Mouse (Mus musculus): Measurements from ENCODE around the gene Gm10840. TPM values are rescaled to one million over a fixed set of nuclear protein-coding genes. Genes with fewer than 3 reads are reported as not detected.
A peak's percentile ranks its signal among the peaks of the same experiment; 100 is the strongest.

The Gm10840 gene
- polyA plus RNA-seq, 1 experiment from 2014 or later, result not detected

- WGBS, result 47% methylated on average over 8 of the region's 8 CpGs
- peak; percentile 79 for ATAC-seq
- H3K4me3 ChIP-seq (ENCODE audit: low read length), result no peak overlapping the region
- H3K27me3 ChIP-seq (replicated peaks; ENCODE audit: control insufficient read depth, insufficient read depth, low read length), result no peaks in the 10 kb centered on the region
- H3K9me3 ChIP-seq (ENCODE audit: control insufficient read depth, low read length), result no peaks in the 10 kb centered on the region
- H3K27ac ChIP-seq (ENCODE audit: low read length), result peak overlapping the region; percentile 69
- H3K4me2 ChIP-seq (ENCODE audit: low read depth, low read length), result no peak overlapping the region; the same call in 1 of the 2 replicates
- no peaks in the 10 kb centered on the region for H3K4me1 ChIP-seq (ENCODE audit: control insufficient read depth, insufficient read depth, low read length)
- H3K9ac ChIP-seq (ENCODE audit: low read depth, low read length), result no peak overlapping the region
- H3K36me3 ChIP-seq (ENCODE audit: control insufficient read depth, insufficient read depth, low read length), result peaks cover 4% of the 10 kb centered on the region
Measured at GRCm38 (mm10) chr11:106134580-106135528, 25.8 kb upstream of the Gm10840 start.

DNA sequence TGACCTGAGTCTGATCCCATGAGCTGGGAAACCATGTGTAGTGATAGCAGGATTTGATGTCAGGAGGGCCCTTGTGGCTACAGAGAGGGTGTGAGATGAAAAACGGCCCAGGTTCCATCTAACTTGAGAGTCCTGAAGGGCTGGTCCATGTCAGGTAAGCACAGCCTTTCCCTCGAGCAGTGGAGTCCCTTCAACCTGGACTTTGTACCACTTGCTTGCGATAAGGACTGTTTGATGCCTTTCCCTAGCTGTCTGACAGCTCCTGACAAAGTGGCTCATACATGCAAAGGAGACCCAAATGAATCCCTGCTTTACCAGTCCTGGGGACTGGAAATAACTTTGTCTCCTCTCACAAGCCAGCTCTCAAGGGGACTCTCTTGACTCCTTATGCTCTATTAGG lies 9.4 kb upstream of the Gm10840 start:
- H3K27me3 ChIP-seq (replicated peaks; ENCODE audit: control insufficient read depth, insufficient read depth, low read length), result no peaks in the 10 kb centered on the region
- no peaks in the 10 kb centered on the region for H3K9me3 ChIP-seq (ENCODE audit: control insufficient read depth, low read length)
- 57% methylated on average over 3 of the region's 3 CpGs for WGBS
- no peak overlapping the region for H3K4me3 ChIP-seq (ENCODE audit: low read length)
- H3K4me1 ChIP-seq (ENCODE audit: control insufficient read depth, insufficient read depth, low read length), result no peaks in the 10 kb centered on the region
- no peak overlapping the region for H3K27ac ChIP-seq (ENCODE audit: low read length)
- no peak overlapping the region for H3K4me2 ChIP-seq (ENCODE audit: low read depth, low read length)
- ATAC-seq, result peak; percentile 80
- H3K36me3 ChIP-seq (ENCODE audit: control insufficient read depth, insufficient read depth, low read length), result peaks cover 11% of the 10 kb centered on the region; the same call in 1 of the 2 replicates
- H3K9ac ChIP-seq (ENCODE audit: low read depth, low read length), result no peak overlapping the region

GRCm38 (mm10) chr11:106152132-106152531 lies 8.5 kb upstream of the Gm10840 start:
- Histone ChIP-seq H3K27me3 (replicated peaks; ENCODE audit: control insufficient read depth, insufficient read depth, low read length) (no peaks in the 10 kb centered on the region), H3K4me1 (ENCODE audit: control insufficient read depth, insufficient read depth, low read length) (no peaks in the 10 kb centered on the region), H3K4me2 (ENCODE audit: low read depth, low read length) (no peak overlapping the region), H3K27ac (ENCODE audit: low read length) (no peak overlapping the region), H3K4me3 (ENCODE audit: low read length) (no peak overlapping the region), H3K9me3 (ENCODE audit: control insufficient read depth, low read length) (no peaks in the 10 kb centered on the region), H3K36me3 (ENCODE audit: control insufficient read depth, insufficient read depth, low read length) (peaks cover 14% of the 10 kb centered on the region; the same call in 1 of the 2 replicates), H3K9ac (ENCODE audit: low read depth, low read length) (no peak overlapping the region)
- 83% methylated on average over 8 of the region's 8 CpGs for whole genome bisulfite sequencing
- no peak for ATAC-seq

DNA sequence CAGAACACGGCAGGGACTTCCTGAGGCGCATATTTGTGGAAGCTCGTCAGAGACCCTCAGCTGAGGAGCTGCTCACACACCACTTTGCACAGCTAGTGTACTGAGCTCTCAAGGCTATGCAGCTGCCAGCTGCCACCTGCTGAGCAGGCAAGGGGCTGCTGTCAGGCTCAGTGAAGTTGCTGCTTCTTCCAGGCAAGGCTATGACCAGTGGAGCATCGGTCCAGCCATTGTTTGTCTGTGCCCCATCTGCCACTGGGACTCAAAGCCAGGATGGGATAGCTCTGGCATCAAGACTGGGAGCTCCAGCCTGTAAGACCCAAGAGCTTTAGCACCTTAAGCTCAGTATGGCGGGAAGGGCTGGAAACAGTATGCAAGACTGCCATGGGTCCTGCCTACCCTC lies 6.6 kb upstream of the Gm10840 start:
- H3K4me1 ChIP-seq (ENCODE audit: control insufficient read depth, insufficient read depth, low read length), result peaks cover 12% of the 10 kb centered on the region; the same call in 1 of the 2 replicates
- no peak overlapping the region for H3K9ac ChIP-seq (ENCODE audit: low read depth, low read length)
- no peaks in the 10 kb centered on the region for H3K27me3 ChIP-seq (replicated peaks; ENCODE audit: control insufficient read depth, insufficient read depth, low read length)
- WGBS, result 76% methylated on average over 5 of the region's 5 CpGs
- H3K4me3 ChIP-seq (ENCODE audit: low read length), result no peak overlapping the region
- ATAC-seq, result no peak
- no peaks in the 10 kb centered on the region for H3K9me3 ChIP-seq (ENCODE audit: control insufficient read depth, low read length)
- no peak overlapping the region for H3K4me2 ChIP-seq (ENCODE audit: low read depth, low read length)
- H3K27ac ChIP-seq (ENCODE audit: low read length), result no peak overlapping the region
- 0 out of 2 replicates have a peak, but pooled peaks cover 10% of the 10 kb centered on the region for H3K36me3 ChIP-seq (ENCODE audit: control insufficient read depth, insufficient read depth, low read length)

DNA sequence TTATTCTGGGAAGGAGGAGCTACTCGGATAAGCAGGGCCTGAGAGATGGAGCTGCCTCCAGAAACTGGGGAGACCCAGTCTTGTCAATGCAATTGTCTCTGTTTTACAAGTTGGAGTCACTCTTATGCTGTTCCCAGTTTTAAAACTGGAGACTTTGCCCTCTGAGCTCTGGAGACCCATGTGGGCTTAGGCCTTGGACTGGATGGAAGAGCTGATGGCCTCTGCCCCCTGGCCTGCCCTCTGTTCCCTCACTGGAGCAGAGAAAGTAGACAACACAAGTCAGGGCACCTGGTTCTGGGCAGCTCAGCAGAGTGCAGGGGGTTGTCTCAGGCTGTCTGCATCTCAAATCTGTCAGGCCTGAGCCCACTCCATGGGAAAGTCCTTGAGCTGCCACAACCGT lies 5.9 kb upstream of the Gm10840 start:
- H3K36me3 ChIP-seq (ENCODE audit: control insufficient read depth, insufficient read depth, low read length), result 0 out of 2 replicates have a peak, but pooled peaks cover 10% of the 10 kb centered on the region

DNA sequence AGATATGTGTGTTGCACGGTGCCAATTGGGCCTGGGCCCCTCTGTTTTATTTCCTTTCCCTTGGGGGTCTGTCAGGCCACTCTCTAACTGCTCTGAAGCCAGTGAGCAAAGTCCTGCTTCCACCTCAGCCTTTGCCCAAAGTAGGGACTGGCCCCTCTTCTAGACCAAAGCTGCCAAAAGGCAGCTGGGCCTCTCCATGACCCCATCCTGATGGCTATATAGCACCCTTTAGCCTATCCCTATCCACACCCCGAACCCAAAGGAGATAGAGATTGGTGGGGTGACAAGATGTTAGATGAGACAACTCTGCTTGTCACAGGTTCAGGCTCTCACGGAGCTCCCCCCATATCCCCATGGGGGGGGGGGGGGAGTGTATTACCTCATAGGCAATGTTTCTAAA lies 4.9 kb upstream of the Gm10840 start:
- H3K4me3 ChIP-seq (ENCODE audit: low read length), result no peak overlapping the region
- peaks cover 18% of the 10 kb centered on the region for H3K4me1 ChIP-seq (ENCODE audit: control insufficient read depth, insufficient read depth, low read length)
- no peaks in the 10 kb centered on the region for H3K9me3 ChIP-seq (ENCODE audit: control insufficient read depth, low read length)
- no peak overlapping the region for H3K4me2 ChIP-seq (ENCODE audit: low read depth, low read length)
- H3K27me3 ChIP-seq (replicated peaks; ENCODE audit: control insufficient read depth, insufficient read depth, low read length), result no peaks in the 10 kb centered on the region
- ATAC-seq, result no peak
- H3K36me3 ChIP-seq (ENCODE audit: control insufficient read depth, insufficient read depth, low read length), result 0 out of 2 replicates have a peak, but pooled peaks cover 10% of the 10 kb centered on the region
- 67% methylated on average over 3 of the region's 3 CpGs for WGBS
- H3K27ac ChIP-seq (ENCODE audit: low read length), result no peak overlapping the region
- H3K9ac ChIP-seq (ENCODE audit: low read depth, low read length), result no peak overlapping the region

More for the DNA sequence above, 5.9 kb upstream of the Gm10840 start:
- Histone ChIP-seq H3K27ac (ENCODE audit: low read length) (no peak overlapping the region), H3K27me3 (replicated peaks; ENCODE audit: control insufficient read depth, insufficient read depth, low read length) (no peaks in the 10 kb centered on the region), H3K9ac (ENCODE audit: low read depth, low read length) (no peak overlapping the region), H3K4me2 (ENCODE audit: low read depth, low read length) (no peak overlapping the region), H3K4me1 (ENCODE audit: control insufficient read depth, insufficient read depth, low read length) (peaks cover 16% of the 10 kb centered on the region; the same call in 1 of the 2 replicates), H3K4me3 (ENCODE audit: low read length) (no peak overlapping the region), H3K9me3 (ENCODE audit: control insufficient read depth, low read length) (no peaks in the 10 kb centered on the region)
- WGBS, result 58% methylated on average over 2 of the region's 2 CpGs
- ATAC-seq, result no peak

- 0 out of 2 replicates have a peak, but pooled peaks cover 10% of the 10 kb centered on the region for H3K36me3 ChIP-seq (ENCODE audit: control insufficient read depth, insufficient read depth, low read length)
- H3K9me3 ChIP-seq (ENCODE audit: control insufficient read depth, low read length), result no peaks in the 10 kb centered on the region
- no peak overlapping the region for H3K27ac ChIP-seq (ENCODE audit: low read length)
- no peak overlapping the region for H3K9ac ChIP-seq (ENCODE audit: low read depth, low read length)
- WGBS, result 94% methylated on average over 1 of the region's 1 CpGs
- H3K4me1 ChIP-seq (ENCODE audit: control insufficient read depth, insufficient read depth, low read length), result peaks cover 23% of the 10 kb centered on the region
- ATAC-seq, result no peak
- no peak overlapping the region for H3K4me3 ChIP-seq (ENCODE audit: low read length)
- H3K27me3 ChIP-seq (replicated peaks; ENCODE audit: control insufficient read depth, insufficient read depth, low read length), result no peaks in the 10 kb centered on the region
- no peak overlapping the region for H3K4me2 ChIP-seq (ENCODE audit: low read depth, low read length)
Measured at GRCm38 (mm10) chr11:106156257-106156656, 4.4 kb upstream of the Gm10840 start.

GRCm38 (mm10) chr11:106157154-106157553 lies 3.5 kb upstream of the Gm10840 start:
- no peak overlapping the region for H3K4me2 ChIP-seq (ENCODE audit: low read depth, low read length)
- no peak for ATAC-seq
- no peak overlapping the region for H3K4me3 ChIP-seq (ENCODE audit: low read length)
- H3K36me3 ChIP-seq (ENCODE audit: control insufficient read depth, insufficient read depth, low read length), result 0 out of 2 replicates have a peak, but pooled peaks cover 9% of the 10 kb centered on the region
- H3K27ac ChIP-seq (ENCODE audit: low read length), result no peak overlapping the region
- no peaks in the 10 kb centered on the region for H3K27me3 ChIP-seq (replicated peaks; ENCODE audit: control insufficient read depth, insufficient read depth, low read length)
- WGBS, result 76% methylated on average over 7 of the region's 7 CpGs
- no peaks in the 10 kb centered on the region for H3K9me3 ChIP-seq (ENCODE audit: control insufficient read depth, low read length)
- no peak overlapping the region for H3K9ac ChIP-seq (ENCODE audit: low read depth, low read length)
- peaks cover 25% of the 10 kb centered on the region for H3K4me1 ChIP-seq (ENCODE audit: control insufficient read depth, insufficient read depth, low read length)

DNA sequence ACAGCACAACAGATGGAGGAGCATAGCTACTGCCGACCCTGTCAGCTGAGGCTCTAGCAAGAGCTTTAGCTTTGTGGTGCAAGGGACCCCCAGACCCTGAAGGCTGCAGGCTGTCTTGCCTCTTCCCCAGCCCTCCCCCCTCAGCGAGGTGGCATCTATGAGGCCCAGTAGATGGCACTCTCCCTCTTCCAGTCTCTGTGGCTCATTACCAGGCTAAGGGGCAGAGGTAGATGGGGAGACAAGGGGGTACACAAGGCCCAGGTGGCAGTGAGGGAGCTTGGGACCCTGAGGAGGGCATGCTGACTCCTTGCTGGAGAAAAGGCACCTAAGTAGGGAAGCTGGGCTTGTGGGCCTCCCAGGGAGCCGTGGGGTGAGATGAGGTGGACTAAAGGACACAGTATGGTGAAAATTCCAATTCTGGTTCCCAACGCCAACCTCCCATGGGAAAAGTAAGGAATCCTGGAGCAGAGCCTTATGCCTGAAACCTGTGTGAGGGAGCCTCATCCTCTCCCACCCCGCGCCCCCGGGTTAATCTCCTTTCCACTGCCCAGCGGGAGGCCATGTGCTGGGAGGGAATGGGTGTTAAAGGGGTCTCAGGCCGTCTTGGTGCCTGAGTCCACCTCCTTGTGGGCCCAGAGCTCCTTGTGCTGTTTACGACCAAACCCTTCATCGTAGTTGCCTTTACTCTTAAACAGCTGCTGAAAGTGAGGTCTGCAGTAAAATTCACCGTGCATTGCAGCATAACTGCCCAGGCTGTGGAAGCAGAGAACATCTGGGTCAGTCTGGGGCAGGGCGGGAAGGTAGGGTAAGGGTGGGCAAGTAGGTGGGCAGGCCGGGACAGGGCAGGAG lies 2.3 kb upstream of the Gm10840 start:
- Histone ChIP-seq H3K9me3 (ENCODE audit: control insufficient read depth, low read length) (no peaks in the 10 kb centered on the region), H3K4me2 (ENCODE audit: low read depth, low read length) (peak overlapping the region; percentile 94), H3K27ac (ENCODE audit: low read length) (0 out of 2 replicates have a peak overlapping the region, but pooled peaks have one; percentile 3), H3K36me3 (ENCODE audit: control insufficient read depth, insufficient read depth, low read length) (0 out of 2 replicates have a peak, but pooled peaks cover 6% of the 10 kb centered on the region), H3K27me3 (replicated peaks; ENCODE audit: control insufficient read depth, insufficient read depth, low read length) (no peaks in the 10 kb centered on the region), H3K4me3 (ENCODE audit: low read length) (peak overlapping the region; percentile 72), H3K4me1 (ENCODE audit: control insufficient read depth, insufficient read depth, low read length) (peaks cover 25% of the 10 kb centered on the region), H3K9ac (ENCODE audit: low read depth, low read length) (peak overlapping the region; percentile 85)
- ATAC-seq, result peak; percentile 3; the same call in 1 of the 2 replicates
- 57% methylated on average over 14 of the region's 14 CpGs for WGBS
